10 mouse cellular contexts compared by ENCODE assay signal in genomic region chr11:59305821-59306215, GRCm38 (mm10). TPM values are rescaled to one million over a fixed set of nuclear protein-coding genes. Genes with fewer than 3 reads are reported as not detected.
A peak's percentile ranks its signal among the peaks of the same experiment; 100 is the strongest.
DNase-seq lines count a peak whose midpoint lies in the region; ATAC-seq and TF ChIP-seq lines count a peak whose summit lies in the region.
"Had no signal": no experiment of that assay in that cellular context is flagged by ENCODE, and none has a peak within 500 bp of the region (broad histone marks: within the 10 kb centered on the region; RNA-seq: fewer than 3 reads in every experiment).

No protein-coding gene starts in this region.

- no peak overlapping the region for H3K9ac ChIP-seq in lung, embryonic 14.5 days
- peak overlapping the region; percentile 82 for H3K9ac ChIP-seq in embryonic facial prominence, embryonic 13.5 days
- H3K9ac ChIP-seq in hindbrain, embryonic 13.5 days = no peak overlapping the region
- no peak overlapping the region for H3K9ac ChIP-seq in neural tube, embryonic 12.5 days

- no peaks in the 10 kb centered on the region for H3K9me3 ChIP-seq in lung, embryonic 14.5 days (ENCODE audit: low read depth, low read length)
- H3K9me3 ChIP-seq in embryonic facial prominence, embryonic 13.5 days = no peaks in the 10 kb centered on the region
- no peaks in the 10 kb centered on the region for H3K9me3 ChIP-seq in hindbrain, embryonic 13.5 days
- no peaks in the 10 kb centered on the region for H3K9me3 ChIP-seq in neural tube, embryonic 12.5 days

- WGBS in lung, embryonic 14.5 days = 8% methylated on average over 10 of the region's 10 CpGs
- 5% methylated on average over 10 of the region's 10 CpGs for WGBS in embryonic facial prominence, embryonic 13.5 days
- 4% methylated on average over 10 of the region's 10 CpGs for WGBS in hindbrain, embryonic 13.5 days
- WGBS in neural tube, embryonic 12.5 days = 3% methylated on average over 10 of the region's 10 CpGs

- DNase-seq in lung, embryonic 14.5 days = no peak
- no peak for DNase-seq in lung, adult 18-20 months
- DNase-seq in cerebellum, adult 8-10 months = no peak
- DNase-seq in yolk sac, embryonic 10.5 days (ENCODE audit: low spot score) = no peak

- peaks cover 58% of the 10 kb centered on the region for H3K27me3 ChIP-seq in lung, embryonic 14.5 days (ENCODE audit: insufficient read depth, low read length)
- peaks cover 56% of the 10 kb centered on the region for H3K27me3 ChIP-seq in embryonic facial prominence, embryonic 13.5 days
- peaks cover 86% of the 10 kb centered on the region for H3K27me3 ChIP-seq in hindbrain, embryonic 13.5 days
- H3K27me3 ChIP-seq in neural tube, embryonic 12.5 days (replicated peaks) = peaks cover 65% of the 10 kb centered on the region

- TF ChIP-seq CTCF in lung, embryonic 14.5 days (IDR thresholded peaks at IDR 0.05; ENCODE audit: low read depth) = no peak

- ATAC-seq in lung, embryonic 14.5 days (ENCODE audit: insufficient read depth) = 0 out of 2 replicates have a peak, but pooled peaks have one; percentile 1
- no peak for ATAC-seq in embryonic facial prominence, embryonic 13.5 days (ENCODE audit: insufficient number of reproducible peaks, insufficient read depth, low FRiP score, low TSS enrichment, low read depth)
- no peak for ATAC-seq in hindbrain, embryonic 13.5 days (ENCODE audit: low FRiP score)
- ATAC-seq in neural tube, embryonic 12.5 days (ENCODE audit: low FRiP score, low read depth) = no peak
- no peak for ATAC-seq in megakaryocyte-erythroid progenitor cell, adult 5-6 weeks (replicated peaks; ENCODE audit: low FRiP score, low TSS enrichment, poor library complexity, severe bottlenecking)

- no peaks in the 10 kb centered on the region for H3K36me3 ChIP-seq in lung, embryonic 14.5 days (ENCODE audit: insufficient read depth)
- no peaks in the 10 kb centered on the region for H3K36me3 ChIP-seq in embryonic facial prominence, embryonic 13.5 days
- no peaks in the 10 kb centered on the region for H3K36me3 ChIP-seq in hindbrain, embryonic 13.5 days
- H3K36me3 ChIP-seq in neural tube, embryonic 12.5 days = no peaks in the 10 kb centered on the region

- H3K4me1 ChIP-seq in lung, embryonic 14.5 days (ENCODE audit: insufficient read depth) = peaks cover 8% of the 10 kb centered on the region; the same call in 1 of the 2 replicates
- peaks cover 40% of the 10 kb centered on the region for H3K4me1 ChIP-seq in embryonic facial prominence, embryonic 13.5 days
- H3K4me1 ChIP-seq in hindbrain, embryonic 13.5 days (replicated peaks) = peaks cover 50% of the 10 kb centered on the region
- peaks cover 37% of the 10 kb centered on the region for H3K4me1 ChIP-seq in neural tube, embryonic 12.5 days

- H3K4me2 ChIP-seq in lung, embryonic 14.5 days = peak overlapping the region; percentile 93
- peak overlapping the region; percentile 90 for H3K4me2 ChIP-seq in embryonic facial prominence, embryonic 13.5 days
- peak overlapping the region; percentile 86 for H3K4me2 ChIP-seq in hindbrain, embryonic 13.5 days
- peak overlapping the region; percentile 93 for H3K4me2 ChIP-seq in neural tube, embryonic 12.5 days (replicated peaks)

- H3K27ac ChIP-seq in lung, embryonic 14.5 days (ENCODE audit: low read depth) = no peak overlapping the region
- H3K27ac ChIP-seq in embryonic facial prominence, embryonic 13.5 days = no peak overlapping the region
- H3K27ac ChIP-seq in hindbrain, embryonic 13.5 days = no peak overlapping the region
- H3K27ac ChIP-seq in neural tube, embryonic 12.5 days = no peak overlapping the region

- peak overlapping the region; percentile 59 for H3K4me3 ChIP-seq in lung, embryonic 14.5 days (ENCODE audit: low read depth, low read length)
- peak overlapping the region; percentile 73; the same call in 1 of the 2 replicates for H3K4me3 ChIP-seq in embryonic facial prominence, embryonic 13.5 days
- peak overlapping the region; percentile 57 for H3K4me3 ChIP-seq in hindbrain, embryonic 13.5 days
- H3K4me3 ChIP-seq in neural tube, embryonic 12.5 days = no peak overlapping the region

RNA-seq across cellular contexts. Expression of gene Wnt9a, which starts 0.9 kb away (rescaled TPM):
- polyA plus RNA-seq in lung, embryonic 14.5 days (2014; fragmentation: Nextera tagmentation; extraction: Ambion mirVana) = 1.1 and 1.5 TPM in 2 replicates
- 6.9 and 7.3 TPM in 2 replicates for polyA plus RNA-seq in embryonic facial prominence, embryonic 13.5 days (2015; fragmentation: Nextera tagmentation; extraction: Ambion mirVana)
- polyA plus RNA-seq in hindbrain, embryonic 13.5 days (2015; fragmentation: Nextera tagmentation; extraction: Ambion mirVana) = 3.6 and 5.0 TPM in 2 replicates
- 3.9 and 4.2 TPM in 2 replicates for polyA plus RNA-seq in neural tube, embryonic 12.5 days (2016; fragmentation: Nextera tagmentation; extraction: Ambion mirVana)
- total RNA-seq in megakaryocyte-erythroid progenitor cell, adult 5-6 weeks (2014; fragmentation: Nextera tagmentation) = not detected in 2 replicates
- total RNA-seq in megakaryocyte-erythroid progenitor cell, adult 5-6 weeks (2017) = not detected in 2 replicates

RNA-seq across cellular contexts. Expression of gene Wnt3a, which starts 15.3 kb away (rescaled TPM):
- not detected in 2 replicates for polyA plus RNA-seq in lung, embryonic 14.5 days (2014; fragmentation: Nextera tagmentation; extraction: Ambion mirVana)
- 3.7 and 4.0 TPM in 2 replicates for polyA plus RNA-seq in embryonic facial prominence, embryonic 13.5 days (2015; fragmentation: Nextera tagmentation; extraction: Ambion mirVana)
- 1.4 and 4.1 TPM in 2 replicates for polyA plus RNA-seq in hindbrain, embryonic 13.5 days (2015; fragmentation: Nextera tagmentation; extraction: Ambion mirVana)
- polyA plus RNA-seq in neural tube, embryonic 12.5 days (2016; fragmentation: Nextera tagmentation; extraction: Ambion mirVana) = 3.4 and 4.1 TPM in 2 replicates
- not detected in 2 replicates for total RNA-seq in megakaryocyte-erythroid progenitor cell, adult 5-6 weeks (2014; fragmentation: Nextera tagmentation)
- not detected in 2 replicates for total RNA-seq in megakaryocyte-erythroid progenitor cell, adult 5-6 weeks (2017)
- total RNA-seq: adrenal gland, postnatal 36 days; left cerebral cortex, postnatal 10 days had no signal
